ENCODE assay signal across 9 mouse cellular contexts in the genomic region with DNA sequence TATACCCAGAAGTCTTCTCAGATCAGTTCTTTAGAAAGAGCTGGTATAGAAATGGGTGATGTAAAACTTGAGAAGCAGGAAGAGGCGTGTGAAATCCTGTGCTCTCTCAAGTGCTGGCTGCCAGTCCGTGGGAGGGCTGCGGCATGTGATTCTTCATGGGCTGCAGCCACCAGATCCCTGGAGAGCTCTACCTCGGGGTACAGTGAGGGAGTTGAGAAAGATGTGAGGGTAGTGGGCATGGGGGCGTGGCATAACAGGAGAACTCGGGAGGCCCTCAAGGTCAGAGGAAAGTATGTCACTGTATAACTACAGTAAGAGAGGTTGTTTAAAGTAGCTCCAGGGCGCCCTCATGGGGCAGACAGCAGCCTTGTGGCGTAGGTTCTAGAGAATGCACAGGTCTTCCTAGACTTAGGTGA. TPM values are rescaled to one million over a fixed set of nuclear protein-coding genes. Genes with fewer than 3 reads are reported as not detected.
DNase-seq lines count a peak whose midpoint lies in the region; ATAC-seq and TF ChIP-seq lines count a peak whose summit lies in the region.
"Had no signal": no experiment of that assay in that cellular context is flagged by ENCODE, and none has a peak within 500 bp of the region (broad histone marks: within the 10 kb centered on the region; RNA-seq: fewer than 3 reads in every experiment).

No protein-coding gene starts in this region.

- peaks cover 13% of the 10 kb centered on the region for H3K27me3 ChIP-seq in E14TG2a.4 (ENCODE audit: insufficient read depth, low read length)
- H3K27me3 ChIP-seq in hindbrain, postnatal 0 days (ENCODE audit: insufficient read depth, low read length) = no peaks in the 10 kb centered on the region

- peaks cover 10% of the 10 kb centered on the region for H3K36me3 ChIP-seq in E14TG2a.4 (ENCODE audit: insufficient read depth, low read length)
- peaks cover 5% of the 10 kb centered on the region; the same call in 1 of the 2 replicates for H3K36me3 ChIP-seq in hindbrain, postnatal 0 days (ENCODE audit: insufficient read depth, low read length)

- H3K9me3 ChIP-seq in E14TG2a.4 (ENCODE audit: low read length) = no peaks in the 10 kb centered on the region
- no peaks in the 10 kb centered on the region for H3K9me3 ChIP-seq in hindbrain, postnatal 0 days (ENCODE audit: low read length)

- H3K4me3 ChIP-seq in E14TG2a.4 (replicated peaks; ENCODE audit: low read length) = no peak overlapping the region
- H3K4me3 ChIP-seq in brown adipose tissue, adult 24 weeks (ENCODE audit: insufficient read depth, low read depth, low read length) = peak overlapping the region; percentile 31
- no peak overlapping the region for H3K4me3 ChIP-seq in hindbrain, postnatal 0 days (ENCODE audit: low read length)
- H3K4me3 ChIP-seq: erythroblast, embryonic 14.5 days had no signal

- H3K4me1 ChIP-seq in E14TG2a.4 (replicated peaks; ENCODE audit: low read depth, low read length) = peaks cover 10% of the 10 kb centered on the region
- no peaks in the 10 kb centered on the region for H3K4me1 ChIP-seq in brown adipose tissue, adult 24 weeks (ENCODE audit: control insufficient read depth, insufficient read depth, insufficient read length, low read length)
- no peaks in the 10 kb centered on the region for H3K4me1 ChIP-seq in hindbrain, postnatal 0 days (ENCODE audit: insufficient read depth, low read length)

- intact Hi-C loops in left cerebral cortex, postnatal 4 days (cut with DNase I) = no loop called here

- TF ChIP-seq CTCF in E14TG2a.4 (conservative IDR thresholded peaks at IDR 0.05; ENCODE audit: low read length) = peak; percentile 35
- TF ChIP-seq CTCF in hindbrain, postnatal 0 days (IDR thresholded peaks at IDR 0.05; ENCODE audit: low read depth) = peak; percentile 59

- peak; percentile 44 for DNase-seq in gastrocnemius, postnatal 10 days
- no peak for DNase-seq in gastrocnemius, postnatal 25 days
- DNase-seq in hindbrain, postnatal 0 days (ENCODE audit: low spot score) = peak; percentile 53
- peak; percentile 47 for DNase-seq in left cerebral cortex, postnatal 4 days
- DNase-seq in natural killer cell, adult 2 months (ENCODE audit: low spot score in 2 of 2) = peak; percentile 53 to 66
- DNase-seq in urinary bladder, adult 2 months (ENCODE audit: low spot score) = no peak

- no peak overlapping the region for H3K4me2 ChIP-seq in hindbrain, postnatal 0 days (ENCODE audit: low read depth, low read length)

- H3K9ac ChIP-seq in hindbrain, postnatal 0 days (replicated peaks; ENCODE audit: low read length) = no peak overlapping the region

- no peak for ATAC-seq in hindbrain, postnatal 0 days

- 35% methylated on average over 8 of the region's 8 CpGs for WGBS in hindbrain, postnatal 0 days

- no peak overlapping the region for H3K27ac ChIP-seq in brown adipose tissue, adult 24 weeks (replicated peaks; ENCODE audit: low read depth, low read length)
- no peak overlapping the region for H3K27ac ChIP-seq in hindbrain, postnatal 0 days

RNA-seq across cellular contexts. Expression of gene Tmem121b, which starts 10.4 kb away (rescaled TPM):
- total RNA-seq in gastrocnemius, postnatal 10 days (2021) = under 1 TPM; 0.16 to 0.20 TPM
- total RNA-seq in gastrocnemius, postnatal 25 days (2021) = not detected
- polyA plus RNA-seq in brown adipose tissue, adult 24 weeks (2012; ENCODE audit: insufficient read depth, insufficient read length, missing spikeins) = not detected in 2 replicates
- total RNA-seq in hindbrain, postnatal 0 days (2014; rRNA removed) = 25.9 and 31.9 TPM in 2 replicates
- polyA plus RNA-seq in hindbrain, postnatal 0 days (2015; fragmentation: Nextera tagmentation; extraction: Ambion mirVana) = 2.3 and 2.5 TPM in 2 replicates
- 10 to 100 TPM; 28.9 to 29.6 TPM for total RNA-seq in left cerebral cortex, postnatal 4 days (2021)
- polyA plus RNA-seq in urinary bladder, adult 2 months (2012; rRNA removed) = 0.01 TPM in 2 replicates
- polyA plus RNA-seq: erythroblast, embryonic 14.5 days had no signal

RNA-seq across cellular contexts. Expression of gene Il17ra, which starts 20.2 kb away (rescaled TPM):
- total RNA-seq in gastrocnemius, postnatal 10 days (2021) = 1 to 10 TPM; 3.3 to 4.9 TPM
- total RNA-seq in gastrocnemius, postnatal 25 days (2021) = 1 to 10 TPM; 1.2 to 1.4 TPM
- 2.0 and 2.2 TPM in 2 replicates for polyA plus RNA-seq in brown adipose tissue, adult 24 weeks (2012; ENCODE audit: insufficient read depth, insufficient read length, missing spikeins)
- total RNA-seq in hindbrain, postnatal 0 days (2014; rRNA removed) = 7.8 and 10.6 TPM in 2 replicates
- polyA plus RNA-seq in hindbrain, postnatal 0 days (2015; fragmentation: Nextera tagmentation; extraction: Ambion mirVana) = 5.8 and 7.0 TPM in 2 replicates
- total RNA-seq in left cerebral cortex, postnatal 4 days (2021) = 1 to 10 TPM; 3.3 to 4.1 TPM
- 6.8 and 7.3 TPM in 2 replicates for polyA plus RNA-seq in urinary bladder, adult 2 months (2012; rRNA removed)

RNA-seq across cellular contexts. Expression of gene Hdhd5, which starts 47.9 kb away (rescaled TPM):
- total RNA-seq in gastrocnemius, postnatal 10 days (2021) = 10 to 100 TPM; 16.8 to 18.4 TPM
- 10 to 100 TPM; 24.7 to 27.2 TPM for total RNA-seq in gastrocnemius, postnatal 25 days (2021)
- polyA plus RNA-seq in brown adipose tissue, adult 24 weeks (2012; ENCODE audit: insufficient read depth, insufficient read length, missing spikeins) = 10.5 and 11.9 TPM in 2 replicates
- total RNA-seq in hindbrain, postnatal 0 days (2014; rRNA removed) = 38.2 and 38.9 TPM in 2 replicates
- polyA plus RNA-seq in hindbrain, postnatal 0 days (2015; fragmentation: Nextera tagmentation; extraction: Ambion mirVana) = 19.1 and 19.8 TPM in 2 replicates
- 10 to 100 TPM; 27.1 to 31.6 TPM for total RNA-seq in left cerebral cortex, postnatal 4 days (2021)
- polyA plus RNA-seq in urinary bladder, adult 2 months (2012; rRNA removed) = 15.5 and 20.1 TPM in 2 replicates

Comparison
In these comparisons a context has a peak if more than half of its experiments do, and no peak if none do; other contexts are left out.
1. DNase-seq: peak in gastrocnemius, postnatal 10 days (single experiment), hindbrain, postnatal 0 days (single experiment), left cerebral cortex, postnatal 4 days (single experiment) and natural killer cell, adult 2 months (2 of 2); none in gastrocnemius, postnatal 25 days (single experiment) and urinary bladder, adult 2 months (single experiment).
2. RNA of gene Tmem121b, which starts 10.4 kb away (total RNA-seq): 28.9 to 29.6 TPM in left cerebral cortex, postnatal 4 days and 25.9 to 31.9 TPM in hindbrain, postnatal 0 days; 0.16 to 0.20 TPM in gastrocnemius, postnatal 10 days and not detected in gastrocnemius, postnatal 25 days; every median in the first group is over 10 times any median in the second.